Mouse (Mus musculus) kidney, adult 2 months (tissue): Measurements from ENCODE around the gene Actr1b.

ENCODE experiments used
- CTCF ChIP-seq: fragments of 200-500 bp; conservative IDR thresholded peaks from 2 replicates; pipeline ENCODE4 v1.5.1; 2011; ENCODE audit warnings: low read depth, mild to moderate bottlenecking, control low read depth, low read length, moderate library complexity, mixed read lengths; ENCODE audit not compliant: insufficient read depth, insufficient read length
- POLR2A ChIP-seq: fragments of 200-500 bp; IDR thresholded peaks from one replicate; pipeline ENCODE4 v1.6.1; 2011; ENCODE audit warnings: low read depth, low read length, control low read depth

DNA sequence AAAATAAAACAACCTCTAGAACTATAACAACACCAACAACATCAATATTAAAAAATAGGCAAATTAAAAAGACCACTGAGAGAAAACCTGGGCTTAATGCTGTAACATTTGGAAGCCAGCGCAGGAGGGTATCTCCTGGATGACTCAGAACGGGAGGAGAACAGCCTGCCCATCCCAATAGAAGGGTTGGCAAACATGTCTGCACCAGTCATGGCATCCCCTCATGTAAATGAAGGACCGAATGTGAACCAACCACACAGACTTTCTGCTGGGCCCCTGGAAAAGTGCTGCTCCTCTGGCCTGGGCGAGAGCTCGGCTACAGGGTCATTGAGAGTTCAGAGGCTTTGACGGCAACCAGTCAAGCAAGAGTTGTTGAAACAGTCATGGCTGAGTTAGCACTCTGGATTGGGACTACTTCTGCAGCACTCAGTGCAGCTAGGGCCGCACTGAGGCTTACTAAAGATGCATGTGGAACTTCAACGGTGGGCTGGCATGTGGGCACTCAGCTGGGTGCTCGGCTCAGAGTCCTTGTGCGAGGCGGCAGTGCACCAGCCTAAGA lies 49.0 kb downstream of the Actr1b start:
- TF ChIP-seq CTCF = no peak
- no peak for TF ChIP-seq POLR2A
